Mouse (Mus musculus): Measurements from ENCODE around the gene Srr.

GRCm38 (mm10) chr11:74902416-74902815 is 23.3 kb downstream of the Srr start:
- TF ChIP-seq EP300 (IDR thresholded peaks at IDR 0.05; ENCODE audit: low read depth), result no peak
- no peak for TF ChIP-seq CTCF (IDR thresholded peaks at IDR 0.05; ENCODE audit: low read depth)

Measured in liver, embryonic 14.5 days (tissue).